Mouse (Mus musculus) erythroblast, adult 5-6 weeks (primary cell): ENCODE measurements around the gene Supt3. TPM values are rescaled to one million over a fixed set of nuclear protein-coding genes. Genes with fewer than 3 reads are reported as not detected.

ENCODE experiments used
- ATAC-seq: replicated peaks from 2 replicates; pipeline ENCODE4 v1.8.0; 2016; ENCODE audit warnings: moderate number of reproducible peaks, mild to moderate bottlenecking, moderate TSS enrichment, inconsistent platforms; ENCODE audit not compliant: poor library complexity, low FRiP score, severe bottlenecking
- total RNA-seq, 2 experiments: library from RNA; stranded (forward) in 1 of 2; stranded (reverse) in 1 of 2; fragments of 150-400 nt in 1 of 2; fragments of 200-764, 138-1000 nt in 1 of 2; gene quantifications; 2 replicates each; pipeline versions ENCODE4 v1.2.3 to v1.2.4; 2015 to 2017; ENCODE audit warnings: low replicate concordance in 2 of 2

Supt3 gene
- total RNA-seq, 2 experiments from 2014 or later: 9.5 to 9.6 TPM

DNA sequence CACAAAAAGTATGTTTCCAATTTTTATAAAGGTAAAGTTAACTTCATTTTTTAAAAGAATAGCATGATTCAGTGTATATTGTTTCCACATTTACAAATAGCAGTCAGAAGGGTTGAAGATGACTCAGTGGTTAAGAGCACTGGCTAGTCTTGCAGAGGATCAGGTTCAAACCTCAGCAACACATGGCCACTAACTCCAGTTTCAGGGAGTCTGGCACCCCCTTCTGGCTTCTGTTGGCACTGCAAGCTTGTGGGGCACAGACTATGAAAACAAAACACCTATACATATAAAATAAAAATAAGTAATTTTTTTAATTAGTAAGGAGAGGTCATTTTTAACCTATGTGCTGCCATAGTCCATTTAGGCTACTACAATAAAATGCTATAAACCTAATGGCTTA is 268.9 kb downstream of the Supt3 start:
- ATAC-seq: 0 out of 2 replicates have a peak, but pooled peaks have one; percentile 62

DNA sequence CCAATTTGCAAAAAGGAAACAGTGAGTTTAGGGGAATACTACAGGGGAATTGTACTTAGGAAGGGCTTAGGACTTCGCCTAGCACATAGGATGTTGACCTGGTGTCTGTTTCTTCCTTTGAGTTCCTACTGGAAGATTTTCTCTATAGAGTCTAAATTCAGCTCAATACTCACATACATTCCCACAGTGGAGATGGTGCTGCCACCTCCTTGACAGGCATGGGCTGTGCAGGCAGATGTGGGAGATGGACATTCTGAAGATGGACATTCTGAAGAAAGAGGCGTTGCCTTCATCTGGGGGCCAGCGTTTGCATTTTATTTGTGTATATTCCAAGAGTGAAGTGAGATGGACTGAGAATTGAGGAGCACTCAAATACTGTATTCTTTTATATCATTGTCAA is 269.6 kb downstream of the Supt3 start:
- ATAC-seq: no peak

- no peak for ATAC-seq
These were observed 270.3 kb downstream of the Supt3 start for GRCm38 (mm10) chr17:45047236-45047635.

- no peak for ATAC-seq
These were observed 275.0 kb downstream of the Supt3 start for GRCm38 (mm10) chr17:45051971-45052370.

DNA sequence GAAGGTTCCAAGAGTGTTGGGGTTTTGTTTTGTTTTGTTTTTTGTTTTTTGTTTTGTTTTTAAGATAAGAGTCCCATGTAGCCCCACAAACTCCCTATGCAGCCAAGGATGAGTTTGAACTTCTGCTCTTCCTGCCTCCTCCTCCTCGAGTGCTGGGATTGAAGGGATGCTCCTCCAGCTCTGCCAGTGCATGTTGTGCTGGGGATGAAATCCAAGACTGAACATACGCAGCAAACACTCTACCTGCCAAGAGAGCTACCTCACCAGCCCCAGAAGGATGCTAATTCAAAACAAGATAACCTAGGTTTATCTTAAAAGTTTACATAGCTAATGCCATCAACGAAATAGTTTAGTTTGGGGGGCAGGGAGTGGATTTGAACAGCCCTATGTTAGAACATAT is 276.4 kb downstream of the Supt3 start:
- no peak for ATAC-seq

DNA sequence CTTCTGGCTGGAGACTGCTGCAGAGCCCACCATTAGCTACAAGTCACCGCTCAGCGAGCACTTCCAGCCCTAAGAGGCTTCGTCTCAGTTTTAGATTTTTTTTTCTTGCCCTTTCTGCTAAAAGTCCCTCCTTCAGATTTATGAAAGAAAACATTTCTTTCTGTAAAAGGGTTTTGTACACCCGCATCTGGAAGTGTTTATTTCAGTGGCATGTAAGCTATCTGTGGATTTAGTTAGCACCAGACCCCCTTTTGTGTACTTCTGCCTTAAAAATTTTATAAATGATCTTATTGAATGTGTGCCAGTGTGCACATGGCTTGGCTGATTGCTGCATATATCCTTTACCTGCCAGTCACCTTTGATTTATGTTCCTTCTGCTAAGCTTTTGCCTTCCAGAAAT is 277.6 kb downstream of the Supt3 start:
- ATAC-seq: no peak

DNA sequence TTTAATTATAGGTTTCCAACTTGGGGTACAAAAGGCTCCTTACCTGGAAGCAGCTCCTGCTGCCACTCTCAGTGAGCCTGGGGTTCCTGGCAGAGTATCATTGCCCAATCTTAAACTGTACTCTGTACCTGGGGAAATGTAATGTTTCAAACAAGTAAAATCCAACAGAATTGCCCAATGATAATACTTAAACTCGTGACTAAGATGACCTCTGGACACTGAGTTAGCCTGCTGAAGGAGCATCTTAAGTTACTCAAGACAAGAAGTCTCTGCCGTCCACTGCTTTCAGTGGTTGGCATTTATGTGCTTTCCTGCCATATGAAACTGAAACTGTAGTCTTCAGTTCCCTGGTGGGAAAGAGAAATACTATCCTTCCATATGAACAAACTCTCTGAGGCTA is 279.9 kb downstream of the Supt3 start:
- ATAC-seq: no peak

- no peak for ATAC-seq
These were observed 280.8 kb downstream of the Supt3 start for GRCm38 (mm10) chr17:45057780-45058179.

DNA sequence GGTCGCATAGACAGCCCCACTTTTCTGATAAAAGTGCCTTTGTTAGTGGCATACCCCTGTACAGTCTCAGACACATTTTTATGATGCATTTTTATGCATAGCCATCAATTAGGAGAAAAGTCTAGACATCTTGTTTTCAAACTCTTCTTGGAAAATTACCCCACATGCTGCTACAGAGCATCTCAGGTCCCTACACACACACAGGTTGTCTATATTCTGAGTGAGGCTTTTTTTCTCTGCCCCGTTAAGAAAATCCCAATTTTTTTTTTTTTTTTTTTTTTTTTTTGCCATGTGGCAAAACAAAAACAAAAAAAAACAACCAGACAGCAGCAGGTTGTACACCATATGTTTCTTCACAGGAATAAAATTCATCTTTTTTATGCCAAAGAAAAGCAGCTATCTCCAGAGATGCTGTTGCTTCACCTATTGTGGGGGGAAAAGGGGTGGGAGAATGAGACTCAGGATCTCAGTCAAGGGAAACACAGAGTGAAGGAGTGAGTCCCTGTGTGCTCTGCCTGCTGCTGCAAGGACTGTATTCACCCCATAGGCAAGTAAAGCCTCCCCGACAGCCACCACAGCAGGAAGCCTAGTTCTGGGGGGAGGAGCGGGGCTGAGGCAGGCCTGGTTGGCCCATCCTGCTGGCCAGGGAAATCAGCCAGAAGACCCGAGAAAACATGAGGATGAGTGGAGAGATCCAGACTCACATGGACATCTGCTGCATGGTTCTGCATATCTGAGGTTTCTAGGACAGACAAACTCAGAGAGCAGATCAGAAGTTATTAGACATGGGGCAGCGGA is 281.8 kb downstream of the Supt3 start:
- ATAC-seq: no peak

DNA sequence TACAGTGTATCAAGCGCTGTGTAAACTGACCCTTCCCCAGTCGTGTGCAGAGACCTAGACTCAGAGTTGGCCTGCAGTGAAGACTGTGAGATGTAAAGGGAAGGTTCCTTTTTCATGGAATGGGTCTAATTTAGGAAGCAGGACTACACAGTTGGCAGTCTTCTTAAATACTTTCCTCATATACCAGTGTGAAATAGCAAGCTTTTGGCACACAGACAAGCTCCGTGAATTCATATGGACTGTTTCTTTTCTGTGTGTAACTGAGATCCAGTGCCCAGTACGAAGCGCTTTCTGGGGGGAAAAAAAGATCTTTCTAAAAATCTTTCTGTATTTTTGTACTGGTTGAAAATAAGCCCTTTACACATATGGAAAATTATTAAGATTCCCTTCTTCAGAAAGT is 286.8 kb downstream of the Supt3 start:
- no peak for ATAC-seq

- no peak for ATAC-seq
These were observed 288.5 kb downstream of the Supt3 start for GRCm38 (mm10) chr17:45065465-45065864.

DNA sequence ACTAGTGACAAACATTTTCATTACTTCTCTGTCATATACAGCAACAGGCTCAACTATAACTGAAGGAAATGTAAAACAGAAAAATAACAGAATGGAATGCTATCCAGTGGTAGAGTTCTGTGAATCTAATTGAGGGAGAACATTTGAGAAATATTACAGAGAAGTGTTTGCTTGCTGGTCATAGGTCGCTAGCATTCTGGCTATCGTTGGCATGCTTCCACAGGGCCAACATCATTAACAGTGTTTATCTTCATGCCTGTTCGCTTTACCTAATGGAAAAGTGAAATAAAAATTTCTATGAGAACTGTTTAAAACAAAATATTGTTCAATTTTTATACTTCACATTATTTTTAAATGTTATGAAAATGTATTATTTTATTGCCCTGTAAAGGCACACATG is 290.5 kb downstream of the Supt3 start:
- no peak for ATAC-seq

- ATAC-seq: no peak
These were observed 291.4 kb downstream of the Supt3 start for GRCm38 (mm10) chr17:45068321-45068720.

- no peak for ATAC-seq
These were observed 295.8 kb downstream of the Supt3 start for GRCm38 (mm10) chr17:45072495-45073347.

- ATAC-seq: no peak
These were observed 296.3 kb downstream of the Supt3 start for GRCm38 (mm10) chr17:45073348-45073634.

GRCm38 (mm10) chr17:45073779-45074178 is 296.8 kb downstream of the Supt3 start:
- no peak for ATAC-seq

- no peak for ATAC-seq
These were observed 300.0 kb downstream of the Supt3 start for GRCm38 (mm10) chr17:45076951-45077350.

GRCm38 (mm10) chr17:45077921-45078640 is 301.1 kb downstream of the Supt3 start:
- ATAC-seq: no peak

DNA sequence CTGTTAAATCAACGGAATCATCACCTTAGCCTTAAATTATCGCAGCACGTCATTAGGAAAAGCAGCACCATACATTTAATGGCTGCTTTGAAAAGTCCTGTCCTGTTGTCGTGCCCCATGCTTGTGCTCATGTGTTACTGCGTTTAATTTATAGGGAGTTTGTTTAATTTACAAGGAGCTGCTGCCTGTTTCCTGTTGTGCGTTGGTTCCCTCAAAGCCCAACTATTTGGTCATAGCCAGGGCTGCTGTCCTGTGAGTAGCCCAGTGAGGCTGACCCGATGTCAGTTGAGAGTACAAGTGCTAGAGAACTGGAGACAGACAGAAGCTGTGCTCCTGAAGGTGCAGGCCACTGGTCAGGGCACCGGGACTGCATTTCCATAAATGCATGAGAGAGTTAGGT is 304.6 kb downstream of the Supt3 start:
- ATAC-seq: no peak

DNA sequence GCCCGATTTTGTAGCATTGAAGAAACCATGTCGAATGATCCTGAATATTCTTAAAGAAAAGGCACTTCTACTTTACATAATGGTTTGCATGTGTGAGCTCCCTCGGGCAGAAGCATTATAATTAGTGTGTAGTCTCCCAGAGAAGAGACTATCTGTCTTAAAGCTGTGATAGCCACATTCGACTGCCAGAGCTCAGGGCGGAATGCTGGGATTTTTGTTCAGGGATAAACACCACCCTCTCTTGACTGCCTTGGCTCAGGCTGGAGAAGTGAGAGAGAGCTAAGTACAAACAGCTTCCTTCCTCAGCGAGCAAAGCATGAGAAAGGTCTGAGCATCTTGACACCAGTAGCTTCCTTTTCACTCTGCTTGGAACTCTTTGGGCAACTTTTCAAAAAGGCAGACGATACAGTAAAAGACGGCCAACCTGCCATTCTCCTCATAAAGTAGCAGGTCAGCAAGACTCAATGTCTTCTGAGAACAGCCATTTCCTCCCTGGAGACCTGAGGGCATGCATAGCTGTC is 305.1 kb downstream of the Supt3 start:
- ATAC-seq: no peak
